Mouse (Mus musculus): ENCODE results near the gene Alkbh6. TPM values are rescaled to one million over a fixed set of nuclear protein-coding genes. Genes with fewer than 3 reads are reported as not detected.

Alkbh6 gene
- total RNA-seq, 2 experiments from 2014 or later = 67.0 to 68.5 TPM

Other genes with a start within 250 kb of the Alkbh6 start
- gene Zfp82, start 235.8 kb upstream of the Alkbh6 start, total RNA-seq (2021) = 1 to 10 TPM; 4.1 to 6.0 TPM
- gene Gm26920, start 218.3 kb upstream of the Alkbh6 start, total RNA-seq (2021) = 1 to 10 TPM in 1 of 2 experiments, not detected in 1; 1.5 TPM
- gene Zfp566, start 218.2 kb upstream of the Alkbh6 start, total RNA-seq (2021) = 1 to 10 TPM; 5.6 to 7.7 TPM
- 10 to 100 TPM; 64.8 to 75.6 TPM for gene Zfp260, start 213.9 kb upstream of the Alkbh6 start, total RNA-seq (2021)
- 10 to 100 TPM; 31.3 to 36.0 TPM for gene Zfp382, start 186.8 kb upstream of the Alkbh6 start, total RNA-seq (2021)
- gene Zfp146, start 139.0 kb upstream of the Alkbh6 start, total RNA-seq (2021) = 10 to 100 TPM; 48.4 to 48.7 TPM
- 1 to 10 TPM; 4.7 to 5.8 TPM for gene Cox7a1, start 124.6 kb upstream of the Alkbh6 start, total RNA-seq (2021)
- gene Capns1, start 109.9 kb upstream of the Alkbh6 start, total RNA-seq (2021) = 100 to 1,000 TPM; 174 to 176 TPM
- 10 to 100 TPM; 58.0 to 60.0 TPM for gene Polr2i, start 76.8 kb upstream of the Alkbh6 start, total RNA-seq (2021)
- 100 to 1,000 TPM; 127 to 141 TPM for gene Tbcb, start 76.4 kb upstream of the Alkbh6 start, total RNA-seq (2021)
- gene Ovol3, start 73.0 kb upstream of the Alkbh6 start, total RNA-seq (2021) = not detected
- under 1 TPM; 0.26 to 0.37 TPM for gene Thap8, start 28.6 kb upstream of the Alkbh6 start, total RNA-seq (2021)
- gene Wdr62, start 28.3 kb upstream of the Alkbh6 start, total RNA-seq (2021) = 1 to 10 TPM; 1.1 to 1.9 TPM
- 100 to 1,000 TPM; 443 to 457 TPM for gene Clip3, start 17.0 kb upstream of the Alkbh6 start, total RNA-seq (2021)
- 10 to 100 TPM; 13.8 to 15.6 TPM for gene Syne4, start 6.1 kb downstream of the Alkbh6 start, total RNA-seq (2021)
- under 1 TPM; 0.35 to 0.56 TPM for gene E130208F15Rik, start 13.0 kb downstream of the Alkbh6 start, total RNA-seq (2021)
- gene Sdhaf1, start 15.2 kb downstream of the Alkbh6 start, total RNA-seq (2021) = 1 to 10 TPM; 6.4 to 7.5 TPM
- 10 to 100 TPM; 33.5 to 36.4 TPM for gene Lrfn3, start 54.1 kb downstream of the Alkbh6 start, total RNA-seq (2021)
- gene Tyrobp, start 105.0 kb downstream of the Alkbh6 start, total RNA-seq (2021) = 10 to 100 TPM; 29.8 to 30.7 TPM
- 1 to 10 TPM in 1 of 2 experiments, not detected in 1; 1.8 TPM for gene Hcst, start 111.1 kb downstream of the Alkbh6 start, total RNA-seq (2021)
- 1 to 10 TPM; 3.9 to 4.1 TPM for gene Nfkbid, start 113.0 kb downstream of the Alkbh6 start, total RNA-seq (2021)
- gene Aplp1, start 136.8 kb downstream of the Alkbh6 start, total RNA-seq (2021) = 1,000 to 10,000 TPM; 1,233 to 1,333 TPM
- gene Kirrel2, start 149.0 kb downstream of the Alkbh6 start, total RNA-seq (2021) = 1 to 10 TPM; 8.2 to 8.3 TPM
- gene Nphs1, start 149.6 kb downstream of the Alkbh6 start, total RNA-seq (2021) = under 1 TPM; 0.44 to 0.52 TPM
- gene Prodh2, start 184.9 kb downstream of the Alkbh6 start, total RNA-seq (2021) = not detected
- 100 to 1,000 TPM; 179 to 187 TPM for gene Arhgap33, start 226.3 kb downstream of the Alkbh6 start, total RNA-seq (2021)
- gene Hspb6, start 243.5 kb downstream of the Alkbh6 start, total RNA-seq (2021) = 1 to 10 TPM; 3.7 to 4.3 TPM
- gene Proser3, start 243.6 kb downstream of the Alkbh6 start, total RNA-seq (2021) = 1 to 10 TPM; 3.8 TPM

All from left cerebral cortex, adult 18-20 months (tissue).